Mouse (Mus musculus) embryonic facial prominence, embryonic 15.5 days (tissue): ENCODE measurements around the gene Atf7ip. TPM values are rescaled to one million over a fixed set of nuclear protein-coding genes. Genes with fewer than 3 reads are reported as not detected.

ENCODE experiments used
- ATAC-seq: fragments of 200-750 bp; cut with Nextera tagmentation; 2 replicates; pipeline ENCODE4 v1.8.0; 2017; ENCODE audit warnings: low read depth, moderate TSS enrichment; ENCODE audit not compliant: insufficient number of reproducible peaks, low FRiP score, low TSS enrichment
- H3K27ac ChIP-seq: fragments of 300-500 bp; sonication (generic); replicated peaks from 2 replicates; pipeline ENCODE4 v1.5.1; 2015; ENCODE audit warnings: mild to moderate bottlenecking, inconsistent platforms
- H3K27me3 ChIP-seq: fragments of 300-500 bp; sonication (generic); 2 replicates; pipeline ENCODE4 v1.6.1; 2015; ENCODE audit warnings: inconsistent platforms
- H3K36me3 ChIP-seq: fragments of 300-500 bp; sonication (generic); 2 replicates; pipeline ENCODE4 v1.6.1; 2015; ENCODE audit warnings: mild to moderate bottlenecking, inconsistent platforms
- H3K4me1 ChIP-seq: fragments of 300-500 bp; sonication (generic); 2 replicates; pipeline ENCODE4 v1.6.1; 2015; ENCODE audit warnings: inconsistent platforms
- H3K4me2 ChIP-seq: fragments of 300-500 bp; sonication (generic); replicated peaks from 2 replicates; pipeline ENCODE4 v1.6.1; 2015; ENCODE audit warnings: mild to moderate bottlenecking, inconsistent platforms
- H3K4me3 ChIP-seq: fragments of 300-500 bp; sonication (generic); replicated peaks from 2 replicates; pipeline ENCODE4 v1.5.1; 2015; ENCODE audit warnings: mild to moderate bottlenecking, inconsistent platforms
- H3K9ac ChIP-seq: fragments of 300-500 bp; sonication (generic); 2 replicates; pipeline ENCODE4 v1.6.1; 2015; ENCODE audit warnings: inconsistent platforms
- H3K9me3 ChIP-seq: fragments of 300-500 bp; sonication (generic); replicated peaks from 2 replicates; pipeline ENCODE4 v1.6.1; 2016; ENCODE audit warnings: inconsistent platforms
- WGBS: fragments of 180-500 bp; shearing (Covaris S2); methylation state at CpG from one replicate; pipeline ENCODE4 v1.1.7; 2015; 5-methylcytosine and 5-hydroxymethylcytosine counted together
- polyA plus RNA-seq: library from polyadenylated mRNA; unstranded; fragments of >200 nt; fragmentation: Nextera tagmentation; extraction: Ambion mirVana; gene quantifications from 2 replicates; pipeline ENCODE4 v1.2.1, GENCODE M21; 2015

Atf7ip gene
- polyA plus RNA-seq, 1 experiment from 2014 or later = 37.5 TPM

- Histone ChIP-seq H3K4me2 (no peak overlapping the region), H3K4me3 (no peak overlapping the region), H3K4me1 (no peaks in the 10 kb centered on the region), H3K27ac (no peak overlapping the region), H3K36me3 (peaks cover 28% of the 10 kb centered on the region), H3K27me3 (no peaks in the 10 kb centered on the region), H3K9ac (no peak overlapping the region), H3K9me3 (no peaks in the 10 kb centered on the region)
- no peak for ATAC-seq
- 89% methylated on average over 3 of the region's 3 CpGs for WGBS
Measured at GRCm38 (mm10) chr6:136614156-136614555, 108.2 kb downstream of the Atf7ip start.

DNA sequence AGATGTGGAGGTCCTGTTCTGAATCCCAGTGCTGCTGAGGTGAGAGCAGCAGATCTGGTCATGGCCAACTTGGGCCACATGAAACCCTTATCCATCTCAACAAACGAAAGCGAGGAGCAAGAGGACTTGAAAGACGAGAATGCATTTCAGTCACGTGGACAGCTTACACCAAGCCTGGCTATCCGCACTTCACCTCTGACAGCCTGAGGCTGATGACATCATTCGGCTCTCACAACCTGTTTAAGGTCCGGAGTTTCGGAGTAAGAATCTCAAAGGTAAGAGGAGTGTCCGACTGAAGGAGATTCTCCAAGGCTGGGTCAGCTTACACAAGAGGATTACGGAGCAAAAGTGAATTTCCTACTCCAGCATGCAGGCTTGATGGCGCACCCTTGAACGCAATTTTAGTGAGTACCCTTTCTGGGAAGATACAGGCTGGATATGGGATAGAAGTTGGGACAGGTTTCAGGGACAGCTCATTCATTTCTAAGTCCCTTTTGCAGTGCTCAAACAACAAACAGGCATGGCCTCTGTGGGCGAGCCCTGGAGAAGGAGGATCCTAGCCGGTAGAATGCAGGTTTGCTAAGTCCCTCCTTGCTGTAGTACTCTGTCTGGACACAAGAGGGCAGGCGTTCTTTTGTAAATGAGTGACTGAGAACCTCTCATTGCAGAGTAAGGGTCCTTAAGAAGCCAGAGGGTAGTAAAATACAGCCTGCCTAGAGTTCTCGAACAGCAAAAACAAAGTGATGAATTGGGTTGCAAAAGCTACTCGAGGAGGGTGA is 114.6 kb downstream of the Atf7ip start:
- H3K9ac ChIP-seq = no peak overlapping the region
- H3K27me3 ChIP-seq = no peaks in the 10 kb centered on the region
- ATAC-seq = no peak
- H3K9me3 ChIP-seq = no peaks in the 10 kb centered on the region
- 36% methylated on average over 17 of the region's 17 CpGs for WGBS
- H3K4me2 ChIP-seq = peak overlapping the region; percentile 22
- no peaks in the 10 kb centered on the region for H3K36me3 ChIP-seq
- no peak overlapping the region; the same call in 1 of the 2 replicates for H3K4me3 ChIP-seq
- no peaks in the 10 kb centered on the region for H3K4me1 ChIP-seq
- no peak overlapping the region for H3K27ac ChIP-seq

GRCm38 (mm10) chr6:136625421-136625820 is 119.5 kb downstream of the Atf7ip start:
- no peak overlapping the region for H3K4me3 ChIP-seq
- ATAC-seq = no peak
- WGBS = 66% methylated on average over 12 of the region's 12 CpGs
- H3K36me3 ChIP-seq = no peaks in the 10 kb centered on the region
- no peaks in the 10 kb centered on the region for H3K9me3 ChIP-seq
- no peaks in the 10 kb centered on the region for H3K4me1 ChIP-seq
- H3K27ac ChIP-seq = no peak overlapping the region
- no peaks in the 10 kb centered on the region for H3K27me3 ChIP-seq
- H3K4me2 ChIP-seq = no peak overlapping the region
- H3K9ac ChIP-seq = no peak overlapping the region

DNA sequence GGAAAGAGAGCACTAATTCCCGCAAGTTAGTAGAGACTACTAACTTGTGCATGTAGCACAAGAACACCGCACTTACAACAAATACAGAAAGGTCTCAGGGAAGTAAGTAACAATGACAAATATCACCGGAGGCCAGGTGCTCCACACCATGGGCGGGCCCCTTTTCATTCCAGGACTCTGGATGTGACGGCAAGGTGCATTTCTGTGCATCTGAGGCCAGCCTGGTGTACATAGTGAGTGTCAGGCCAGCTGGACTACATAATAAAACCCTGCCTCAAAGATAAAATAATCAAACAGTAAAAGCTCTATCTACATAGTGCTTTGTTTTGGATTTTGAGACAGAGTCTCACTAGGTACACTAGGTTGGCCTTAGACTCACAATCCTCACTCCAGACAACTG is 123.7 kb downstream of the Atf7ip start:
- ATAC-seq = no peak
- WGBS = 85% methylated on average over 5 of the region's 5 CpGs
- no peak overlapping the region for H3K4me2 ChIP-seq

GRCm38 (mm10) chr6:136631519-136631918 is 125.6 kb downstream of the Atf7ip start:
- H3K36me3 ChIP-seq = no peaks in the 10 kb centered on the region
- H3K9me3 ChIP-seq = no peaks in the 10 kb centered on the region
- H3K4me2 ChIP-seq = no peak overlapping the region
- ATAC-seq = no peak
- H3K27ac ChIP-seq = no peak overlapping the region
- no peak overlapping the region for H3K4me3 ChIP-seq
- no peaks in the 10 kb centered on the region for H3K27me3 ChIP-seq
- no peaks in the 10 kb centered on the region for H3K4me1 ChIP-seq
- 77% methylated on average over 8 of the region's 8 CpGs for WGBS
- H3K9ac ChIP-seq = no peak overlapping the region

More for the DNA sequence above, 123.7 kb downstream of the Atf7ip start:
- H3K27me3 ChIP-seq = no peaks in the 10 kb centered on the region
- H3K9ac ChIP-seq = no peak overlapping the region
- no peaks in the 10 kb centered on the region for H3K36me3 ChIP-seq
- no peak overlapping the region for H3K27ac ChIP-seq
- H3K9me3 ChIP-seq = no peaks in the 10 kb centered on the region
- no peaks in the 10 kb centered on the region for H3K4me1 ChIP-seq
- H3K4me3 ChIP-seq = no peak overlapping the region

DNA sequence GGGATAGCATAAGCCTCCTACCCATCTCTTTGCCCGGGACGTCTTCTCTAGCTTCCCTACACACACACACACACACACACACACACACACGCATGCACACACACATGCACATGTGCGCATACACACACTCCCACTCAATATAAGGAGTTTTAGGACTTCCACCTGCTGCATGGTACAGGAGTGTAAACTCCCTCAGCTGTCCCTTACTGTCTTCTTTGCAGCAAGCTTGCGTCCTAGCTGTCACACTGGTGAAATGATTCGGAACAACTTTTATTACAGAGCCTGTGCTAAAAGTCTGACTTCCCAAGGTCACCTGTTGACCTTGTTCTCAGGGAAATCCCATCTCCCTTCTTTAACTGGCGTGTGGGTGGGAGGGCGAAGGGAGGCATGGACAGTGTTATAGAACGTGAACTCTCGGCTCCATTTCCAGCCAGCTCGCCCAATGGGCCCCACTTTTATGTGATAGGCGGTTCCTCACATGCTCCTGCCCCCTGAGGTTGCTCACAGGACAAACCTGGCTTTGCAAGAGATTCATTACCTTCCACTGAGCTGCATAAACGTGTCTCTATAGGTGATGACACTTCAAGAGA is 126.1 kb downstream of the Atf7ip start:
- no peak overlapping the region for H3K27ac ChIP-seq
- no peak for ATAC-seq
- WGBS = 87% methylated on average over 13 of the region's 13 CpGs
- no peak overlapping the region for H3K4me2 ChIP-seq
- no peak overlapping the region for H3K4me3 ChIP-seq
- no peaks in the 10 kb centered on the region for H3K27me3 ChIP-seq
- no peak overlapping the region for H3K9ac ChIP-seq
- H3K36me3 ChIP-seq = no peaks in the 10 kb centered on the region
- no peaks in the 10 kb centered on the region for H3K4me1 ChIP-seq
- no peaks in the 10 kb centered on the region for H3K9me3 ChIP-seq

GRCm38 (mm10) chr6:136633154-136633553 is 127.2 kb downstream of the Atf7ip start:
- ATAC-seq = no peak
- Histone ChIP-seq H3K36me3 (no peaks in the 10 kb centered on the region), H3K4me1 (no peaks in the 10 kb centered on the region), H3K4me2 (no peak overlapping the region), H3K9ac (no peak overlapping the region), H3K9me3 (no peaks in the 10 kb centered on the region), H3K4me3 (no peak overlapping the region), H3K27ac (no peak overlapping the region), H3K27me3 (no peaks in the 10 kb centered on the region)
- 84% methylated on average over 3 of the region's 3 CpGs for WGBS

DNA sequence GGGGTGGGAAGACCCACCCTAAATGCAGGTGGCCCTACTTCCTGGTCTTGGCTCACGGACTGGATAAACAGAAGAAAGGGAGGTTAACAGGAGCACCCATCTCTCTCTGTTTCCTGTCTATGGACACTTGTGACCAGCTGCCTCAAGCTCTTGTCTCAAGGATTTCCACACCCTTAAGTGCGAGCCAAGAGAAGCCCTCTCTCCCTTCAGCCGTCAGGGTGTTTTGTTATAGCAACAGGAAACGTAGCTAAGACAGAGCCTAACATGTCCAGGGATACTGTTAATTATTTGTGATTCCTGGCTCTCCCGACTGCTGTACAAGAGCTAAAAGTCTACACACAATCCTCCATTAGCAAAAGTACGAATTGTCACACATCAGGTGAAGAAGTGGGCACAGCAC is 127.8 kb downstream of the Atf7ip start:
- H3K27ac ChIP-seq = no peak overlapping the region
- H3K4me3 ChIP-seq = no peak overlapping the region
- no peak overlapping the region for H3K9ac ChIP-seq
- H3K4me1 ChIP-seq = no peaks in the 10 kb centered on the region
- no peaks in the 10 kb centered on the region for H3K9me3 ChIP-seq
- 74% methylated on average over 6 of the region's 6 CpGs for WGBS
- no peak for ATAC-seq
- no peaks in the 10 kb centered on the region for H3K36me3 ChIP-seq
- H3K27me3 ChIP-seq = no peaks in the 10 kb centered on the region
- no peak overlapping the region for H3K4me2 ChIP-seq

DNA sequence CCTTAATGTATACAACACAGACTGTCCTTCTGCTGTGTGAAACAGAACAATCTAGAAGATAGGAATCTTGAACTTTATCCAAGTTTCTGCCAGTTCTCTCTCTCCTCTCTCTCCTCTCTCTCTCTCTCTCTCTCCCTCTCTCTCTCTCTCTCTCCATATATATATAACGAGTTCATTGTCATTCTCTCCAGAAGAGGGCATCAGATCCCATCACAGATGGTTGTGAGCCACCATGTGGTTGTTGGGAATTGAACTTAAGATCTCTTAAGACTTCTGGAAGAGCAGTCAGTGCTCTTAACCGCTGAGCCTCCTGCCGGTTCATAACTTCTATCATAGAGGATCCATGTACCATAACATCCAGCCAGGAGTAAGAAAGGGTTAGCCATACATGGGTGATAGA is 129.0 kb downstream of the Atf7ip start:
- 65% methylated on average over 3 of the region's 3 CpGs for WGBS
- ATAC-seq = no peak
- H3K4me1 ChIP-seq = no peaks in the 10 kb centered on the region
- no peaks in the 10 kb centered on the region for H3K27me3 ChIP-seq
- H3K9ac ChIP-seq = no peak overlapping the region
- no peak overlapping the region for H3K4me3 ChIP-seq
- H3K4me2 ChIP-seq = no peak overlapping the region
- no peaks in the 10 kb centered on the region for H3K36me3 ChIP-seq
- no peaks in the 10 kb centered on the region for H3K9me3 ChIP-seq
- H3K27ac ChIP-seq = no peak overlapping the region

- no peak for ATAC-seq
- peaks cover 8% of the 10 kb centered on the region for H3K4me1 ChIP-seq
- H3K27me3 ChIP-seq = no peaks in the 10 kb centered on the region
- no peak overlapping the region for H3K27ac ChIP-seq
- H3K9ac ChIP-seq = no peak overlapping the region
- H3K36me3 ChIP-seq = no peaks in the 10 kb centered on the region
- no peaks in the 10 kb centered on the region for H3K9me3 ChIP-seq
- H3K4me3 ChIP-seq = no peak overlapping the region
- WGBS = 84% methylated on average over 2 of the region's 2 CpGs
- H3K4me2 ChIP-seq = no peak overlapping the region
Measured at GRCm38 (mm10) chr6:136644171-136644570, 138.2 kb downstream of the Atf7ip start.

GRCm38 (mm10) chr6:136645754-136646153 is 139.8 kb downstream of the Atf7ip start:
- Histone ChIP-seq H3K4me1 (peaks cover 8% of the 10 kb centered on the region), H3K4me2 (peak overlapping the region; percentile 10; the same call in 1 of the 2 replicates), H3K4me3 (no peak overlapping the region), H3K9ac (no peak overlapping the region), H3K27ac (no peak overlapping the region), H3K27me3 (no peaks in the 10 kb centered on the region), H3K9me3 (no peaks in the 10 kb centered on the region), H3K36me3 (no peaks in the 10 kb centered on the region)
- ATAC-seq = peak; percentile 51; the same call in 1 of the 2 replicates
- WGBS = 39% methylated on average over 9 of the region's 9 CpGs

GRCm38 (mm10) chr6:136646207-136646606 is 140.2 kb downstream of the Atf7ip start:
- Histone ChIP-seq H3K4me3 (no peak overlapping the region), H3K4me1 (peaks cover 8% of the 10 kb centered on the region), H3K4me2 (peak overlapping the region; percentile 10; the same call in 1 of the 2 replicates), H3K27ac (no peak overlapping the region), H3K9me3 (no peaks in the 10 kb centered on the region), H3K9ac (no peak overlapping the region), H3K27me3 (no peaks in the 10 kb centered on the region), H3K36me3 (no peaks in the 10 kb centered on the region)
- no peak for ATAC-seq
- 21% methylated on average over 6 of the region's 6 CpGs for WGBS
